Mouse (Mus musculus): ENCODE measurements around the gene Olfr328. TPM values are rescaled to one million over a fixed set of nuclear protein-coding genes. Genes with fewer than 3 reads are reported as not detected.
"Not testable (repeated sequence)": the region's sequence is repeated elsewhere in the genome, so short reads cannot be mapped to it uniquely, and the experiment has no call there.

The Olfr328 gene
- polyA plus RNA-seq, 1 experiment from 2014 or later: not detected

DNA sequence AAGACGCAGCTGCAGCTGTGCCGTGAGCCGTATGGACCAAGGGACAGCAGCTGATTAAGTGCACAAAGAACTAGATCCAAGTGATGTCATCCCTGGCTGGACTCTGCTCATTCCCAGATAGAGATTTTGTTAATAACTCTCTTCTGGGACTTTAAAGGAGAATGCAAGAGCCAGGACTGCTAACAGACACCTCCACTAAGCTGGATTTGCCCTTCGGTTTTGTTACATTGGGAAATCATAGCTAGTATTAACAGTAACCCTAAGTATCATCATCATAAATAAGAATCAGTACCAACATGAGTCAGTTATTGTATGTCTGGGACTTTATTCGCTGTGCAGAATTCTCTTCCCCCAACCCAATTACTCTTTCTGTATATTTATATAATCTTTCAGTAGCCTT is 9.1 kb downstream of the Olfr328 start, which contains the start of gene Olfr329-ps:
Gene Olfr329-ps (minus strand): TSS at position 101 of the 400 bp plus-strand sequence.
- ATAC-seq (ENCODE audit: insufficient number of reproducible peaks, low FRiP score, low TSS enrichment, low read depth): no peak
- WGBS: 74% methylated on average over 5 of the region's 5 CpGs
- Histone ChIP-seq H3K36me3 (no peaks in the 10 kb centered on the region), H3K4me2 (no peak within 1 kb of the TSS), H3K9me3 (no peaks in the 10 kb centered on the region), H3K4me3 (no peak within 1 kb of the TSS), H3K4me1 (no peaks in the 10 kb centered on the region), H3K27ac (no peak within 1 kb of the TSS), H3K27me3 (no peaks in the 10 kb centered on the region), H3K9ac (no peak within 1 kb of the TSS)

GRCm38 (mm10) chr11:58534736-58535135 is 20.7 kb downstream of the Olfr328 start, which contains the start of gene Olfr330:
Gene Olfr330 (minus strand): TSS chr11:58534836.
- H3K4me3 ChIP-seq; H3K27me3 ChIP-seq; H3K27ac ChIP-seq; H3K4me1 ChIP-seq; H3K4me2 ChIP-seq; ATAC-seq (ENCODE audit: insufficient number of reproducible peaks, low FRiP score, low TSS enrichment, low read depth); H3K9ac ChIP-seq; H3K9me3 ChIP-seq; H3K36me3 ChIP-seq: not testable (repeated sequence)

DNA sequence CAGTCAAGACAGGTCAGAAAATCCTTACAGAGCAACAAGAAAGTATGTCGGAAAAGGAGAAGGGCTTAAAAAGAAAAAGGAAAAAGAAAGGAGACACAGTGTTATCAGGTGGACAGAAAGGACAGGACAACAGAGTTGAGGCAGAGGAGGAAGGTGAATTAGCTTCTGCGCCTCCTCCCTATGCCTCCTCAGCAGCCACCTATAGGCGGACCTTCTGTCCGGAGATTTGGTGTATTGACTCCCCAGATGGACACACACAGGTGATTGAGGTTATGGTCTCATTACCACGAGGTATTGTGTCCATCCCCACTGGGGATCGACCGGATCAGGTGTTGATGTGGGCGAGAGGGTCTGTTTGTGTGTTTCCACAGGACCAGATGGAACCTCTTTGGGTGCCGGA is 35.7 kb downstream of the Olfr328 start:
- not testable (repeated sequence) for H3K4me2 ChIP-seq; ATAC-seq (ENCODE audit: insufficient number of reproducible peaks, low FRiP score, low TSS enrichment, low read depth); H3K27ac ChIP-seq; H3K27me3 ChIP-seq; H3K9ac ChIP-seq; H3K4me3 ChIP-seq; H3K36me3 ChIP-seq; H3K9me3 ChIP-seq; H3K4me1 ChIP-seq
- 89% methylated on average over 9 of the region's 9 CpGs for WGBS

- not testable (repeated sequence) for H3K9me3 ChIP-seq; H3K4me1 ChIP-seq; H3K9ac ChIP-seq; H3K27ac ChIP-seq; H3K27me3 ChIP-seq; ATAC-seq (ENCODE audit: insufficient number of reproducible peaks, low FRiP score, low TSS enrichment, low read depth); H3K36me3 ChIP-seq; H3K4me2 ChIP-seq; H3K4me3 ChIP-seq
- 94% methylated on average over 18 of the region's 18 CpGs for WGBS
These were observed 36.5 kb downstream of the Olfr328 start for GRCm38 (mm10) chr11:58518916-58519315.

GRCm38 (mm10) chr11:58509058-58509457 is 46.4 kb downstream of the Olfr328 start:
- not testable (repeated sequence) for H3K9ac ChIP-seq; H3K27me3 ChIP-seq; H3K4me3 ChIP-seq; H3K36me3 ChIP-seq; ATAC-seq (ENCODE audit: insufficient number of reproducible peaks, low FRiP score, low TSS enrichment, low read depth); H3K9me3 ChIP-seq; H3K4me2 ChIP-seq; H3K4me1 ChIP-seq; H3K27ac ChIP-seq
- WGBS: 81% methylated on average over 19 of the region's 19 CpGs

DNA sequence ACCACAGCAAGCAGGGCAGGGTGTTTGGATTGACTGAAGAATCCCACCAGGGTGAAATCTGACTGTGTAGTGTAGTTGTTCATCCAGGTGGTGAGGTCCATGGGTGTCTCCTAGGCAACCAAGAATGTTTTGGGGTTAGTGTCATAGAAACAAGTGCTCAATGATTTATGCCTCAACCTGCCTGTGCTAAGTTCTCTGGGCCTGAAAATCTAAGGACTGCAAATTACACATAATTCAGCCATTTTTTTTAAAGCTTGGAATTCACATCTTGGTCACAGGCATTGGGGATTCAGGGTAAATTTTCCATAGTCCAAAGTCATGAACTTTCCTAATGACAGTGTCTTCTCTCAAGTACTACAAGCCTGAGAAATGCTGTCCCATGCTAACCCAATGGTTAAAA is 53.0 kb downstream of the Olfr328 start, which contains the start of gene Olfr331:
Gene Olfr331 (minus strand): TSS at position 101 of the 400 bp plus-strand sequence.
- not testable (repeated sequence) for H3K4me1 ChIP-seq, H3K9ac ChIP-seq

More for the DNA sequence above, 53.0 kb downstream of the Olfr328 start, which contains the start of gene Olfr331:
- ATAC-seq (ENCODE audit: insufficient number of reproducible peaks, low FRiP score, low TSS enrichment, low read depth); H3K36me3 ChIP-seq; H3K9me3 ChIP-seq; H3K27ac ChIP-seq; H3K27me3 ChIP-seq; H3K4me3 ChIP-seq; H3K4me2 ChIP-seq: not testable (repeated sequence)

Other genes starting within 250 kb of the Olfr328 start
- gene Zfp692, start 248.6 kb downstream of the Olfr328 start, polyA plus RNA-seq (2015; fragmentation: Nextera tagmentation; extraction: Ambion mirVana): 33.3 and 36.4 TPM in 2 replicates
- gene Zfp672, start 225.3 kb downstream of the Olfr328 start, polyA plus RNA-seq (2015; fragmentation: Nextera tagmentation; extraction: Ambion mirVana): 42.3 and 43.2 TPM in 2 replicates
- gene Sh3bp5l, start 224.9 kb downstream of the Olfr328 start, polyA plus RNA-seq (2015; fragmentation: Nextera tagmentation; extraction: Ambion mirVana): 36.8 and 39.9 TPM in 2 replicates
- 0.21 TPM in 1 of 2 replicates, not detected in the other for gene Lypd8, start 176.6 kb downstream of the Olfr328 start, polyA plus RNA-seq (2015; fragmentation: Nextera tagmentation; extraction: Ambion mirVana)
- not detected in 2 replicates for gene 1810065E05Rik, start 134.5 kb downstream of the Olfr328 start, polyA plus RNA-seq (2015; fragmentation: Nextera tagmentation; extraction: Ambion mirVana)
- gene Gm12253, start 123.1 kb downstream of the Olfr328 start, polyA plus RNA-seq (2015; fragmentation: Nextera tagmentation; extraction: Ambion mirVana): not detected in 2 replicates
- gene Lypd9, start 102.7 kb downstream of the Olfr328 start, polyA plus RNA-seq (2015; fragmentation: Nextera tagmentation; extraction: Ambion mirVana): not detected in 2 replicates
- not detected in 2 replicates for gene Olfr30, start 93.4 kb downstream of the Olfr328 start, polyA plus RNA-seq (2015; fragmentation: Nextera tagmentation; extraction: Ambion mirVana)
- gene Olfr332, start 63.1 kb downstream of the Olfr328 start, polyA plus RNA-seq (2015; fragmentation: Nextera tagmentation; extraction: Ambion mirVana): not detected in 2 replicates
- not detected in 2 replicates for gene Olfr331, start 53.1 kb downstream of the Olfr328 start, polyA plus RNA-seq (2015; fragmentation: Nextera tagmentation; extraction: Ambion mirVana)
- gene Olfr330, start 20.8 kb downstream of the Olfr328 start, polyA plus RNA-seq (2015; fragmentation: Nextera tagmentation; extraction: Ambion mirVana): not detected in 2 replicates
- gene Olfr329-ps, start 9.2 kb downstream of the Olfr328 start, polyA plus RNA-seq (2015; fragmentation: Nextera tagmentation; extraction: Ambion mirVana): not detected in 2 replicates
- gene Olfr224, start 14.9 kb upstream of the Olfr328 start, polyA plus RNA-seq (2015; fragmentation: Nextera tagmentation; extraction: Ambion mirVana): not detected in 2 replicates
- gene Olfr325, start 22.1 kb upstream of the Olfr328 start, polyA plus RNA-seq (2015; fragmentation: Nextera tagmentation; extraction: Ambion mirVana): not detected in 2 replicates
- gene Olfr324, start 39.5 kb upstream of the Olfr328 start, polyA plus RNA-seq (2015; fragmentation: Nextera tagmentation; extraction: Ambion mirVana): not detected in 2 replicates
- gene 2210407C18Rik, start 60.4 kb upstream of the Olfr328 start, polyA plus RNA-seq (2015; fragmentation: Nextera tagmentation; extraction: Ambion mirVana): not detected in 2 replicates
- not detected in 2 replicates for gene Olfr323, start 74.9 kb upstream of the Olfr328 start, polyA plus RNA-seq (2015; fragmentation: Nextera tagmentation; extraction: Ambion mirVana)
- not detected in 2 replicates for gene Trim58, start 84.8 kb upstream of the Olfr328 start, polyA plus RNA-seq (2015; fragmentation: Nextera tagmentation; extraction: Ambion mirVana)
- not detected in 2 replicates for gene Olfr322, start 103.1 kb upstream of the Olfr328 start, polyA plus RNA-seq (2015; fragmentation: Nextera tagmentation; extraction: Ambion mirVana)
- gene Olfr320, start 125.5 kb upstream of the Olfr328 start, polyA plus RNA-seq (2015; fragmentation: Nextera tagmentation; extraction: Ambion mirVana): not detected in 2 replicates
- not detected in 2 replicates for gene Olfr319, start 143.5 kb upstream of the Olfr328 start, polyA plus RNA-seq (2015; fragmentation: Nextera tagmentation; extraction: Ambion mirVana)
- gene Olfr318, start 168.4 kb upstream of the Olfr328 start, polyA plus RNA-seq (2015; fragmentation: Nextera tagmentation; extraction: Ambion mirVana): not detected in 2 replicates
- gene Olfr317, start 183.6 kb upstream of the Olfr328 start, polyA plus RNA-seq (2015; fragmentation: Nextera tagmentation; extraction: Ambion mirVana): not detected in 2 replicates
- gene Olfr316, start 197.1 kb upstream of the Olfr328 start, polyA plus RNA-seq (2015; fragmentation: Nextera tagmentation; extraction: Ambion mirVana): not detected in 2 replicates
- gene Olfr315, start 217.6 kb upstream of the Olfr328 start, polyA plus RNA-seq (2015; fragmentation: Nextera tagmentation; extraction: Ambion mirVana): not detected in 2 replicates
- gene Olfr314, start 227.3 kb upstream of the Olfr328 start, polyA plus RNA-seq (2015; fragmentation: Nextera tagmentation; extraction: Ambion mirVana): not detected in 2 replicates
- not detected in 2 replicates for gene Fam183b, start 246.3 kb upstream of the Olfr328 start, polyA plus RNA-seq (2015; fragmentation: Nextera tagmentation; extraction: Ambion mirVana)

Data from limb, embryonic 15.5 days (tissue).